Mouse (Mus musculus) ZHBTc4 (cell line): ENCODE data around the gene Ctnnd2.

Source experiments
- DNase-seq: peaks from one replicate; pipeline ENCODE4 v3.0.0-alpha.2; 2011; ENCODE audit warnings: low read depth, low spot score

The Ctnnd2 gene

DNA sequence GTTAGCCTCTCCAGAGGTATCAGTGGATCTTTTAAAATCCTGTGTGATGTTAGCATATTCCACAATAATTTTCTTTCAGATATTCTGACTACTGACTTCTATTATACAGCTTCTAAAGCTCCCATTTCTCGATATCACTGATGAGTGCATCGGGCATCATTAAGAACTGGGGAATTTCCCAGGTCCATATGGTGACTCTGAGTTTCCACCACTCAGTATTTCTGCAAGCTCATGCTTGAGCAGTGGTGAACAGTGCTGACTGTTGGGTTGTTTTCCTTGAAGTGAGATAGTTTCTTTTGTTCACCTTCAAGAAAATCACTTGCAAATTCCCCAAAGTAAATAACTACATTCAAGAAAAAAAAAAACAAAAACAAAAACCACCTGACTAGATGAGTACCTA lies 542.4 kb downstream of the Ctnnd2 start:
- no peak for DNase-seq

DNA sequence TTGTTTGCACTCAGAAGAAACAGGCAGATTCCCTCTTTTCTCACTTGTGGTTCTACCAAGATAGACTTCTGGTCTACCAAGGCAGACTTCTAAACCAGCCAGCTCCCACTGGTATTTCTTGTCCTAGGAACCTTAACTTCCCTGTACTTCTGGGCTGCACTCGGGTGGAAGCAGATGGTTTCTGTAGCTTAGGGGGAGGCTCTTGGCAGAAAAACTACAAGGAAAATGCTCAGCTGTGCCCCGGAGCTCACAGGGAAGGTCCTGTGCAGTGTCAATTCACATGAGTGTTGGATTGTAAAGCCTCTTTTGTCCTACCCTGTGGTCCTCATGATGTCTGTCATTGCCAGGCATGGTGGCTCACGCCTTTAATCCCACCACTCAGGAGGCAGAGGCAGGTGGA lies 546.4 kb downstream of the Ctnnd2 start:
- DNase-seq, result no peak

DNA sequence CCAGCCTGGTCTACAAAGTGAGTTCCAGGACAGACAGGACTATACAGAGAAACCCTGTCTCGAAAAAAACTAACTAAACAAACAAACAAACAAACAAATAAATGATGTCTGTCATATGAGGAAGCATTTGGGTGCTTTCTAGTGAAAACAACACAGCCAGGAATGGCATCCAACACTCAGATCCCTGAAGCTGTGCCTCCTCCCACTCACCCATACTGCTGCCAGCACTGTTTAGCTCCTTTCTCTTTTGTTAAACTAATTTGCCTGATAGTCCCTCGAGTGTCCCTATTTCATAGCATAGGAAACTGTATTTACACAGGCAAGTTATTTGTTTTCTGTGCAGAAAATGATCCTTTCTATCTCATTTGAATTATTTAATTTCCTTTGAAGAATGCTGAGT lies 546.8 kb downstream of the Ctnnd2 start:
- DNase-seq, result peak; percentile 24

DNA sequence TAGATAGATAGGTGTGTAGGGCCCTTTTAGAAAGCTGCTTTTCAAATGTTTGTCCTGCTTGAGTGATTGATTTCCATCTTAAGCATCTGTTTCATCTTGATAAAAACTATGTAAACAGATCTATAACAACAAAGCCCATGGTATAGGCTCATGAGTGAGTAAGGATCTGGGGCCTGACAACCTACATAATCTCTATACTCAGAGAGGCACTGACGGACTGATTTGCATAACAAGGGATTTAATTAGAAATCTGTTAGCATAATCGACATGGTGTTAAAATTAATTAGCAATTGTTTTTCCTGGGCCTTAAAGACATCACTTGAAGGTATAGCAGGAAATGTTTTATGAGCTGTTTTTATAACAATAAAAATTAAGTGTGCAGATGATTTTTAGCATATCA lies 548.7 kb downstream of the Ctnnd2 start:
- no peak for DNase-seq

DNA sequence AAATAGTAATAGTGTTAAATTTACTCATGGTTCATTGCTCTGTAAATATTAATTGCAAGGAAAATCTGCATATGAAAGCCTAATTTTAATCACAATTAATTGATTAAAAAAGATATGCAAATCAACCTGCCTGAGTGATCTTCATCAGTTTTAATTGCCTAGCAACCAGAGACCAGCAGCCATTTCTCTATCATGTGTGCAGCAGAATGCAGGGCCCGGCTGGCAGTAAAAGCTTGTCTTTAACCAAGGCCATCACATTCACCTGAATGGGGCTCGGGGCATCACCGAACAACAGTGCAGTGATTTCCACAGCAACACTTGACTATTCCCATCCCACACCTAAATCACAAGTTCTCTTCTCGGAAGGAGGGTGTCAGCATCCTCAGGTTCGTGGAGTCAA lies 553.7 kb downstream of the Ctnnd2 start:
- no peak for DNase-seq

DNA sequence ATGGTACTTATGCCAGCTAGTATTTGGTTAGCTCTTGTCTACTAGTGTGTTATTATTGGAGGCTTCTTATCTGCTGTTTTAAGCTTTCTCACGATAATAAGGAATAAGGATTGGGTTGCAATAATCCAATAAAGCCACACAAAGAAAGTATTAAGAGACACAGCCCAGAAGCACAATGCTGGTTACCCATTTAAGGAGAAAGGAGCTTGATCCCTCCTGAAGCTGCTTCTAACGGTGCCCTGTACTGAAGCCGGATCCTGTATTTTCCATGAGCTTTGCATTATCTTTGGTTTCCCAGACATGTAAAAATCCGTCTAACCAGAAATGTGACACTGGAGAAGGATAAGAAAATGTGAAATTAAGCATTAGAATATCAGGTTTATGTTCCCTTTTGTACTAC lies 565.8 kb downstream of the Ctnnd2 start:
- DNase-seq, result no peak

DNA sequence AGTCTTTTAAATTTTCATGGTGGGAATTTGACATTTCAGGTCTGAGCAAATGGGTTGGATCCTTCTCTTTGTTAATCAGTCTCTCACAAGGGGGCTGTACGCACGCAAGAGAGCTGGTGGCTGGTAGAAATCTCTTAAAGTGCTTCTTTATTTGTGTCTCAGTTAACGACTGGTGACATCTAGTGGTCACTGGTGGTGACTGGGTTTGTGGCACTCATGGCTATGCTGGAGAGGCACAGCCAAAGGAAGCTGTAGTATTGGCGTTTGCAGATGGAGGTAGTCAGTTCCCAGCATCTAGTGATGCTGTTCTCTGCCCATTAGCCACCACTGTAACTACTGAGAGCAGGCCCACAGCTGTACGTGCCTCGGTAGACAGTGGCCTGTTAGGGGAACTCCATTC lies 568.3 kb downstream of the Ctnnd2 start:
- DNase-seq, result peak; percentile 86

DNA sequence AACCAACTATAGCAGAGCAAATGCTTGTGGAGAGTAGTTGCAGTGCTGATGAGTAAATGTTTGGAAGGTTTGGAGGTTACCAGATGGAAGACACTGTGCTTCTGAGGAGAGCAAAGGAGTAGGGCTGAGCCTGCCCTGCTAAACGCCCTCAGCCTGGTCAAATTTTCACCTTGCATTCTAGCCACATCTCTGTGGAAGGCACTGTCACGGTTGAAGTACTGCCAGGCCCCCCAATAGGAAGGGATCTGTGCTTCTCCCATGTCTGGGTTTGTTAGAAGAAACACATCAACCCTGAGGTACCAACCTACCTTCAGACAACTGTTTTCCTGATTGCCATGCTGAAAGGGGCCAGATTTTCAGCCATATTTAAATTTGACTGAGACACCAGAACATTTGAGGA lies 585.6 kb downstream of the Ctnnd2 start:
- DNase-seq, result no peak

DNA sequence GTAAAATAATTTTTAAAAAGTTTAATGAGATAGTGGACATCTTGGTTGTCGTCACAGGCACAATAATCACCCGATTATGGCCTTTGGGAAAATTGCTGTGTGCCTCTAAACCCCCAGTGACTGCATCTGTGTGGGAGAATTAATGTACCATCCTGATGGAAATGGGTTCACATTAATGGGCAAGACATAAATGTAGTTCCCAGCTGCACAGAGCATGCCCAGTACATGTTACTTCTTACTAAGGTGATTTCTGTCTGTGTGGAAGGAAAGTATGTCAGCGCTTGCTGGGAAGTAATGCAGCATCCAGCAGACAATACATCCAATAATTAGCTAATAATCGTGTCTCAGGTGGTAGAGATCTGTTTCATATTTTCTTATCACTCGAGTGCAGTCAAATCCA lies 589.8 kb downstream of the Ctnnd2 start:
- DNase-seq, result no peak

DNA sequence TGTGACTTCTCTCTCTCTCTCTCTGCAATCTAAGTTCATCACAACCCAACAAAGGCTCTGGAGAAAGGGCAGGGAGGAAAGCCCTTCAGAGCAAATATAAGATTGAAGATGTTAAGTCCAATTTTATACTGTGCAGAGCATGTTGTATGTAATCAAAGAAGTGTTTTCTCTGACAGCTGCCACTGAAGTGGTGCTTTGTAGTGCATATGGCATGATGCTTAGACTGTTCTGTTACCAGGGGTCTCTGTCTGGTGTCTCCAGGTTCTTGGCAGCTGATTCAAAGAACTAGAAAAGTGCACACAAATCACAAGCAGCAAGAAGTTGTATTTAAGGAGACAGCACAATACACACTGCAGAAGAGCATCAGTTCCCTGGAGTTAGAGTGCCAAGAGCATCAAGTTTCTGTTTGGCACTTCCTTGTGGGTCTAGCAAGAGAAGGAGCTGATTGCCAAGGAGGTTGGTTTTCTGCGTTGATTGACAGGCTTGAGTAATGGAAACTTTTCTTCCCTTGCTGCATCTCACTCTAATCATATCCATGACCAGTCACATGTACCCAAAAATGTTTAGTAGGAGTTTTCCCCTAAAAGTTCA lies 590.4 kb downstream of the Ctnnd2 start:
- DNase-seq, result no peak

DNA sequence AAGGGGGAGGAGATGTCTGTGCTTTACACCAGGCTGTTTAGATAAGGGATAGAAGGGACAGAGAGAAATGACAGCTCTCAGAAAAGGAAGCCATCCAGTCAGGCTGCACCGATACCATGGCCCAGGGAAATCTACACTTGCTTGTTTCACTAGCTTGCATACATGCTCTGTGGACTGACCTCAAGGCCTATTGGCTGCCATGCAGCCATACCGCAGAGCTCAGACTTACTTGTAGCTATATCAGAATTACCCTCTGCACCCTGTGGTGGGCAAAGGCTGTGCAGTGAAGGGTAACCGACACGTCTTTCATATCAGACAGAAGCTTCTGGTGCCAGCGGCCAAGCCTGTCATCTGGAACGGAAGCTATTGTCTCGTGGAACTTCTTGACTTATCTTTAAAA lies 604.5 kb downstream of the Ctnnd2 start:
- DNase-seq, result no peak

DNA sequence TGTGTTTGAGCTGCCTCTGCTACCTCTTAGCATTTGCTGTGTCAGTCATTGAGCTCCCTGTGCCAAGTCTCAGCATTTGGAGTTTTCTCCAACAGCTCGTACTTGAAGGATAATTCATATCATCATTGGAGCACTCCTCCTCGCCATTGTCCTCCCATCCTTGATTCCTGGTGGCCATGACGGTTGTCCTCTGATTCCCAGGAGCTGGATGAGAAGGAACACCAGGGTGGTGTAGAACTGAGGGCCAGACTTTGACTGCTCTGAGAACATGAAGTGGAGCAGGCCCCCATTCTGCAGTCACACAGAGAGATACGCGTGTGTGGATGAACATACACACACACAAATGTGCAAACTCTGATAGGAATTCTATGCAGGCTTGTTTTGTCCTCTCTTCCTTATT lies 605.4 kb downstream of the Ctnnd2 start:
- DNase-seq, result no peak

DNA sequence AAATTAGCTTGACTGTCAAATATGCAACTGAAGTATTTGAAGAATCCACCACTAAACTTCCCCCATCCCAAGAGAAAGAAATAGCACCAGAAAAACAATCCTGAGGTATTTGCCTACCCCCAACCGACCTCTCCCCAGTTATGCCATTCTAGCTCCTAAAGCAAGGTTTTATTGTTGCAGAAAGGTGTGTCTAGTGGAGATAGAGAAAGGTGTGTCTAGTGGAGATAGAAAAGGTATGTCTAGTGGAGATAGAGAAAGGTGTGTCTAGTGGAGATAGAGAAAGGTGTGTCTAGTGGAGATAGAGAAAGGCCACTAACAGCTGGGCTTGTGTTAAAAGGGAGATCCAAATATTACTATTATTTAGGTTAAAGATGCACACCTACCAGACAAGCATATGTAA lies 607.5 kb downstream of the Ctnnd2 start:
- no peak for DNase-seq

DNA sequence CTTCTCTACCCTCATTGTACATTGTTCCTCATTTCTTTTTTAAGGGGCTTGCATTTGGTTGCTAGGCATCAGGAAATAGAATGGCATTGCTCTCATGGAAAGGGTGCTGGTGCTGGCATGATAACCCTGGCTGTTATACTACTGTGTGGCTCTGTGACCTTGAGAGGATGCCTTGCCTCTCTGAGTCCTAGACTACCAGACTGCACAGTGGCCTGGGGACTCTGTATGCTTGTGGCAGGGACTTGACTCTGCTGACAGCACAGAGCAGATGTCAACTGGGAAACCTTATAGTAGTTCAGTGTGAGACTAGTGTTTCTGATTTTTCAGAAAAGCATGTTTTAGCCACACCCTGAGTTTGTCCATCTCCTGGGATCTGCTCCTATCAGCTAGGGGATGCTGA lies 608.6 kb downstream of the Ctnnd2 start:
- no peak for DNase-seq

DNA sequence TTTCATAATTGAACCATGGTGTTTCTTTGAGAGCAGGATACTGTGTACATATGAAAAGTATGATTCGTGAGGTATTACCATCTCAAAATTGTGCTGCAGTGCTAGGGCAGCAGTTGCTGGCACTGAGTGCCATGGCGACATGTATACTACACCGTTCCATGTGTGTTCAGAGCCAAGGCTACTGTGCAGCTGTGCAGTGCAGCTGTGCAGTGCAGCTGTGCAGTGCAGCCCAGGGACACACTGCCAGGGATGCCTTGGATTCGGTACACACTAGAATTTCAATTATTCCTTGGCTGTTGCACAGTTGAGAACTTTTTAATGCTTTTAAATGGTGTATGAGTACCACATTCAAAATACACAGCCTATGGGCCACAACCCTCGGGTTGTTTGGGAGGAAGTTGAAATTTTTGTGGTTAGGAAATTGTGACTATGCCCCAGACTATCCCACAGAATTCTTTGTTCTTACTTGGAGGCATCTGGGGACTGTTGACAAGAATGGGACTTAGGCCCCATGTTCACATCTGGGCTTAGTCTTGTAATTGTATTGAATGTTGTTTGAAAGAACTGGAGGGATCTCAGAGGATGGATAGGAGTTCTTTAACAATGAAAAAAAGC lies 613.4 kb downstream of the Ctnnd2 start:
- no peak for DNase-seq

DNA sequence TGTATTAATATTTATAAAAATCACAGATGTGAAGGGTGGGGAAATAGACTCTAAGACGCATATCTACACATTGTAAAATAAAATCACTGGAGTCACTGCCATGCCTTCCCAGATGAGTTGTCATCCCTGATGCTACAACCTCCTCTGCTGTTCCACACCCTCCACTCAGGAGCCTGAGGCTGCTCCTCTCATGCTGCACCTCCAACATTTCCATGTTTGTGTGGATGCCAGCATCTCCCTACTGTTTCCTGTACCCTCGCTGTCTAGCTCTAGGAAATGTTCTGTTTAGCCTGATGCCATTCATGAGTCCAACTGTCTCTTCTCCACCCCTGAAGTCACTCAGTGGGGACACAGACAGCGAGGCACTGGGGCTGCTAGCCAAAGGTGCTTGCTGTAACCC lies 620.9 kb downstream of the Ctnnd2 start:
- DNase-seq, result no peak

DNA sequence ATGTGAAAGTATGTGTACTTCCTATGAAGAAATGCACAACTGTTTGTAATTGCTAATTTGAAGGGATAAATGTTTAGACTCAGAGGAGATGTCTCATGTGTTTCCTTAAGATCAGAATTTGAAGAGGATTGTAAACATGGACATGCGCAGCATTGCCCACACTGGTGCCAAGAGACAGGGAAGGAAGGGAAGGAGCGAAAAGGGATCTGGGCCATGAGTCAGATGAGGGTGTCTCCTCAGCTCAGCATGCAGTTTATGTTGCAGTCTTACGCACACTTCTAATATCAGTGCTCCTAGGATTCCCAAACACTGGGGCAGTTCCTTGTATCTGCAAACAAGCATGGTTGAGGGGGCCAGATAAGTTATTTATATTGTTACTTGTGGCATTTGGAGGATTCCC lies 623.3 kb downstream of the Ctnnd2 start:
- DNase-seq, result no peak

DNA sequence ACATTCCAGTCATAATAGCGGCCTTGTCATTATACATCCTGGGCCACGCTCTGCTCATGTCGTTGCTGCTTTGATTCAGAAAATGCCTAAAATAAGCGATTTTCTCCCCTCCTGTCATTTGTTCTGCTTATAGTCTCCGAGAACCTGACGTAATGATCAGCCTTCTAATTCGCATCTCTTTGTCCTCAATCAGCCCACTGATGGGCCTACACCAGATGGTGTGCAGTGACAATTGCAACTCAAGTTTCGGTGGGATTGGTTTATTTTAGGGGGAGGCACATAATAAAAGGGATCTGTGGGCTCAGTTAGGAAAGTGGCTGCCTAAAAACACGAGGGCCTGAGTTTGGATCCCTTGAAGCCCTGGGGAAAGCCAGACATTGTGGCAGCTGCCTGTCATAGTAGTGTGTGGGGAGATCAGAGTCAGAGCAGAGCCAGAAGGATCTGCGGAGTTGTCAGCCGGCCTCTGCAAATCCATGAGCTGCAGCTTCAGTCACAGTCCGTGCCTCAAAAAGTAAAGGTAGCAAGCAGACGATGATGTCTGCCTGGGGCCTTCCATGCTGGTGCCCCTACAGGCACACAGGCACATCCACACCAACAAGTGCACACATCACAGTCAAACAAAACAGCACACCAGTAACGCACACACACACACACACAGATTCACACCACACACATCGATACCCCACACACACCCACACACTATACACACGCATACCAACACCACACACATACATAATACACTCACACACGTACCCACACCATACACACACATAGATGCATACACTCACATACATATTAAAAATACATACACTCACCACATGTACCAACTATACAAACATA lies 655.3 kb downstream of the Ctnnd2 start:
- no peak for DNase-seq

DNA sequence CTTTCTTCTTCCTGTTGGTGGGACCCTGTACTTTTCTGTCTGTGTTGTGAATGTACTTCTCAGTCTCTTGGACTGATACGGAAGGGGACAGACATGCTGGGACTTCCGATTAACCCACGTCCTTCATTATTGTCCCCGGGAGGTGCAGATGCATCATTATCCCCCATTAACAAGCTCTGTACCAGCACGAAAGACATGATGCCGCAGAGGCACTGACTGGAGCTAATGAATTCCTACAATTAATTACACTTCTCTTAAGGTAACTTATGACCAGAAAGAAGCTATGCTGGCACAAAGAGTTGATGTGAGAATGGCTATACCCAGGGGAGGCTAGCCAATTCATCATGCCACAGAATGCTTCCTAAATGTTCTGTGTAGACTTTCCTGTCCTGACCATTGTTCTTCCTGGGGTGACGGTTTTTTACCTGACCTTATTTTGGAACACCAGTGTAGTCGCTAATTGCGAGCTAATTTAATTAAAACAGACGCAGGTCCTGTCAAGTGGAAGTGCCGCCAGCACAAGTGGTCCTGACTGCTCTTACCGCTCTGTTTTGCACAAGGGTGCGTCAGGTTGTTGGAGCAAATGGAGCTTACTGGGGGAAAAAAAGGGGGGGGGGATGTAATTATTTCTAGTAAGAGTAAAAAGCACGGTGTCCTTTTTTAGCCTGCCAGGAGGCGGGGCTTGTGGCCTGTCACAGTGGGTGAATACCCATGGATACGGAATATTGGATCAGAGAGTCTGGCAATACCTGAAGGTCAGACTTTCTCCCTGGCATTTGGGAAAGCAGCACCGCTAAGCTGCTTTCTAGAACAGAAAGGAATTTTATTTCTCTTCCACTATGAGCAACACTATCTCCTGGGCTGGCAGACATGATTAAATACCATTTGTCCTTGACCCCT lies 685.1 kb downstream of the Ctnnd2 start:
- no peak for DNase-seq

DNA sequence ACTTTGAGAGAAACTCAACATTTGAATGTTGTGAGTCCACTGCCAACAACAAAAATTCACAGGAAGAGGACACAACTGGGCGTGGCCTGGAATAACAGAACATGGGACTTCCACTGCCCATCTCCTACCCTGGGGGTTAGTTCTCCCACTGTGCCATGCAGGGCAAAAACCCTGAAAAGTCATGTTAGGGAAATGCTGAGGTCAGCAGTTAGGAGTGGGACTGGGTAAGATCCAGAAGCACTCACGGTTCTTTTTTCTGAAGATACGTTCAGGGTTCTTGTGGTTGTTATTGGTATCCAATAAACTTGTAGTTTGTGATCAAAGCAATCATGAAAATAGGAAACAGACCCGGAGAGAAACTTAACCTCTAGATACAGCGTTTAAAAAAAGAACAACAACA lies 695.0 kb downstream of the Ctnnd2 start:
- DNase-seq, result no peak

DNA sequence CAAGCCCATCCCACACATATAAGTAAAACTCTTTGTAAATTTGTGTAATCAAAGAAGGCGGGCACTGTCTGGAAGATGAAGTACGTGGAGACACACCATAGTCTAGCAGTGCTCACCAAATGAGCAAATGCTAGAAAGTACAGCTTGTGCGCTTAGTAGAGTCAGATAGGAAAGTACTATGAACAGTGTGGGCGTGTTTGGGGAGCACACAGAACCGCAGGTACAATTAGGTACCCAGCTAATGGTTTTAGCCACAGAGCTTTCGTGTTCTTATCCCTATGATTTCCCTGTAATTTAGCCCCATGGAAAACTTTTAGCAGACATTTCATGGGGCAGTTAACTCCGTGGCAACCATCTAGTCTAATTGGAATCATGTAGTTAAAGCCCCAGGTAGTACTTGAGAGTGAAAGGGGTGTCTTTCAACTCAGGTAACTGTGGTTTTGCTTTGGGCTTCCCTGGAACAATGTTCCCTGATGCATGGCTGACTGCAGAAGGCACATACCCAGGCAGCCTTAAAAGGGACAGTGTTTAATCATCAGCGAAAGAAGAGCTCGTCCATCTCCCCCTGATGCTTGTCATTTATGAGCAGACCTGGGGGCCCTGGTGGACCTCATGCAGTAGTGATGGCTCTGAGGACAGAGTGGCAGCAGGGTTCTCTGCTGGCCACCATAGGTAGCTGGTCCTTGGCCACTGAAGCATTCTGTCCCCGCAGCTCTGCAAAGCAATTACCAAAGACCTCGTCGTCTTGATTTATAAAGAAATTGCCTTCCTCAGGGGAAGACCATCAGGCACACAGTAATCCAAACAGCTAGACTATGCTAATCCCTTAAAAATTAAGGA lies 697.5 kb downstream of the Ctnnd2 start:
- DNase-seq, result no peak
